Mouse (Mus musculus): ENCODE results near the gene Neurog3. TPM values are rescaled to one million over a fixed set of nuclear protein-coding genes. Genes with fewer than 3 reads are reported as not detected.
A peak's percentile ranks its signal among the peaks of the same experiment; 100 is the strongest.

Neurog3 gene
- polyA plus RNA-seq, 1 experiment = 2.3 TPM

DNA sequence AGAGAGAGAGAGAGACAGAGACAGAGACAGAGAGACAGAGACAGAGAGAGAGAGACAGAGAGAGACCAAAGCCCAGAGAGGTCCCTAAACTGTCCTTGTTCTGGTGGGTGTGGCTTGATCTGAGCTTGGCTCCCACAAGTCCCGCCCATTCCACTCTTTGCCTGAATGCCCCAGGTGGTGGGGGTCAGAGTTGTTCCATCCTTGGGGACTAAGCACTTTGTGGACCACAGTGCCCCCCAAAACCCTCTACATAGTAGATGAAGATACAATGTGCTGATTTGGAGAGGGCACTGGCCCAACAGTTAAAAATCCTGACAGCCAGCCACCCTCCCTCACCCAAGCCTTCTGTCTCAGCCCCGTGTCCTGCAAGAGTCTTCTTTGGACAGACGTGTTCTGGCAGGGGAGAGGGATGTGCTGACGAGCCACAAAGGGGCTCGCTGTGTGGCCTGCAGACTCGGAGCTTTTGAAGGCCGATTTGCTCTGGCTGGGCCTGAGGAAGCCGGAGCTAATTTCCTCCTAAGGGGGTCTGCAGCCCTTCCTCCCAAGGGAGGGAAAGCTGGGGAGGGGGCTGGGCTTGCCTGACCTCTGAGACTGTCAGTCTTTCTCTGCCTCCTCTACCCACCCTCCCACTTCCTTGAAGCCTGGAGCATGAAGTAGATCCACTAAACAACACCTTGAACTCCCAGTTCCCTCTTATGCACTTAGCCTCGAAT is 40.1 kb downstream of the Neurog3 start:
- TF ChIP-seq POLR2A (IDR thresholded peaks at IDR 0.05; ENCODE audit: low read depth, low read length) (no peak), CTCF (IDR thresholded peaks at IDR 0.05; ENCODE audit: extremely low read depth, insufficient read length, insufficient replicate concordance, low read depth, low read length) (no peak)
- Histone ChIP-seq H3K36me3 (ENCODE audit: control insufficient read depth, insufficient read depth, low read length) (no peaks in the 10 kb centered on the region), H3K4me3 (ENCODE audit: low read depth, low read length) (no peak overlapping the region), H3K4me1 (ENCODE audit: control insufficient read depth, insufficient read depth, insufficient read length, low read length) (no peaks in the 10 kb centered on the region), H3K27ac (ENCODE audit: insufficient read depth, low read depth, low read length) (no peak overlapping the region), H3K27me3 (ENCODE audit: control insufficient read depth, insufficient read depth, low read length) (no peaks in the 10 kb centered on the region)
- WGBS = 23% methylated on average over 9 of the region's 9 CpGs

DNA sequence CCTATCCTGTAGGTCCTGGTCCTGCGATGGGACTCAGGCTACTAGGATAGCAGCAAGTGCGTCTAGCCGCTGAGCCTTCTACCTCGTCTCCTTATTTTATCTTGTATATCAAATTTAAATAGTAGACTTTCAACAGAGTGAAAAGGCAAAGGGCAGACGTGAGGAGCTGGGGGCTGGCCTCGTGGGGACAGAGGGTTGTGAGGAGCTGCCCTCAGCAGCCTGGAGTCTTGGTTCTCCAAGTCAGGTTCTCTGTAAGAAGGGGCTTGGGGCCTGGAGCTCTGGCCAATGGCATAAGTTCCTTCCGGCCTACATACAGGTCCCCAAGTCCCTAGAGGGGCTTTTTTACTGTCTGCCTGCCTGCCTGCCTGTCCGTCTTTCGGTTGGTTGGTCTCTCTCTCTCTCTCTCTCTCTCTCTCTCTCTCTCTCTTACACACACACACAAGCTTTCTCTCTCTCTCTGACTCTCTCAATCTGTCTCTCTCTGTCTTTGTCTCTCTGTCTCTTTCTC is 41.1 kb downstream of the Neurog3 start:
- Histone ChIP-seq H3K4me1 (ENCODE audit: control insufficient read depth, insufficient read depth, insufficient read length, low read length) (no peaks in the 10 kb centered on the region), H3K4me3 (ENCODE audit: low read depth, low read length) (no peak overlapping the region), H3K27ac (ENCODE audit: insufficient read depth, low read depth, low read length) (no peak overlapping the region), H3K27me3 (ENCODE audit: control insufficient read depth, insufficient read depth, low read length) (no peaks in the 10 kb centered on the region), H3K36me3 (ENCODE audit: control insufficient read depth, insufficient read depth, low read length) (no peaks in the 10 kb centered on the region)
- WGBS = 27% methylated on average over 9 of the region's 9 CpGs
- TF ChIP-seq CTCF (IDR thresholded peaks at IDR 0.05; ENCODE audit: extremely low read depth, insufficient read length, insufficient replicate concordance, low read depth, low read length) (no peak), POLR2A (IDR thresholded peaks at IDR 0.05; ENCODE audit: low read depth, low read length) (no peak)

DNA sequence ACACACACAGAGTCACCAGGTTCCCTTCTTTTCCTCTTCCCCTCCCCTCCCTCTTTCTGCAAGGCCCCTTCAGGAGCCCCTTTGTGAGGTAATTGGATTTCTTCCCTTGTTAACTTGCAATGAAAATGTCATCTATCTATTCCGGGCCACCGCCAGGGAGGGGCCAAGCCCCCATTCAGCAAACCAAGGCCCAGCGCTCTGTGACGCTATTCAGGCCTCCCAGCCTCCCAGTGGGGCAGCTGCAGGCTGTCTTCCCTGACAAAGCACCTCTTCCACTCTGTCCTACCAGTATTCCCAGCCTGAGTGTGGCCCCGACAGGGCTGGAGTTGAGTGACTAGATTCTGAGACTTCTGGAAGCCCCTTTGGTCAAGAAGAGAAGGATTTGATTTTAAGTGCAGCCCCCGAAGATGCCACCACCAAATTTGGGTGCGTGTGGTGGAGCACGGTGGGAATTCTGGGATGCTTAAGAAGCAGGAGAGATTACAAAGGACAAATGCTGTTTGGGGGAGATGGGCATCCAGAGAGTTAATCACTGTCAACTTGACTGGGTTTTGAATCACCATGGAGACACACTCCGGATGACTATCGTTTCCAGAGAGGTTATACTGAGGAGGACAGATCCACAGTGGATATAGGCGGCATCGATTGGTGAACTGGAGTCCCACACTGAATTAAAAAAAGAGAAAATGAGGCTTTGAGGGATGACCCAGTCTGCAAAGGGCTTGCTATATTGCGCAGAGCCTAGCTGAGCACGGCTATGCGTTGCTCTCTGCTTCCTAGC is 41.8 kb downstream of the Neurog3 start:
- no peak overlapping the region for H3K4me3 ChIP-seq (ENCODE audit: low read depth, low read length)
- H3K27me3 ChIP-seq (ENCODE audit: control insufficient read depth, insufficient read depth, low read length) = no peaks in the 10 kb centered on the region
- TF ChIP-seq POLR2A (IDR thresholded peaks at IDR 0.05; ENCODE audit: low read depth, low read length) = no peak
- TF ChIP-seq CTCF (IDR thresholded peaks at IDR 0.05; ENCODE audit: extremely low read depth, insufficient read length, insufficient replicate concordance, low read depth, low read length) = no peak
- H3K4me1 ChIP-seq (ENCODE audit: control insufficient read depth, insufficient read depth, insufficient read length, low read length) = no peaks in the 10 kb centered on the region
- 61% methylated on average over 15 of the region's 15 CpGs for WGBS
- H3K36me3 ChIP-seq (ENCODE audit: control insufficient read depth, insufficient read depth, low read length) = no peaks in the 10 kb centered on the region
- H3K27ac ChIP-seq (ENCODE audit: insufficient read depth, low read depth, low read length) = no peak overlapping the region

DNA sequence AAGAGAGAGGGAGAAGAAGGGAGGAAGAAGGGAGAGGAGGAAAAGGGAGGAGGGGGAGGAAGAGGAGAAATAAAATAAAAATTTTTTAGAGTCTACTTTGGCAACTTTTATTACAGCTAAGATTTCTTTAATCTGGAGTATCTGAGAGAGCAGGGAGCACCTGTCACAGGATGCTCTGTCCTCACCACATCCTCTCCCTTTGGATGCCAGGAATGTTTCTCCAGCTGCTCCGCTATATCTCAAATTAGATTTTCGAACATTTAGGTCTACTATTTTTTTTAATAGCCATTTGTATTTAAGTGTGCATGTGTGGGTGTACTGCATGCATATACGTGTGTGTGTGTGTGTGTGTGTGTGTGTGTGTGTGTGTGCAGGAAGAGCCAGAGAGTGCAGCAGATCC is 47.1 kb downstream of the Neurog3 start:
- no peak overlapping the region for H3K27ac ChIP-seq (ENCODE audit: insufficient read depth, low read depth, low read length)
- TF ChIP-seq POLR2A (IDR thresholded peaks at IDR 0.05; ENCODE audit: low read depth, low read length) (no peak), CTCF (IDR thresholded peaks at IDR 0.05; ENCODE audit: extremely low read depth, insufficient read length, insufficient replicate concordance, low read depth, low read length) (no peak)
- H3K4me1 ChIP-seq (ENCODE audit: control insufficient read depth, insufficient read depth, insufficient read length, low read length) = no peaks in the 10 kb centered on the region
- no peak overlapping the region for H3K4me3 ChIP-seq (ENCODE audit: low read depth, low read length)
- no peaks in the 10 kb centered on the region for H3K27me3 ChIP-seq (ENCODE audit: control insufficient read depth, insufficient read depth, low read length)
- no peaks in the 10 kb centered on the region for H3K36me3 ChIP-seq (ENCODE audit: control insufficient read depth, insufficient read depth, low read length)
- WGBS = 76% methylated on average over 3 of the region's 3 CpGs

DNA sequence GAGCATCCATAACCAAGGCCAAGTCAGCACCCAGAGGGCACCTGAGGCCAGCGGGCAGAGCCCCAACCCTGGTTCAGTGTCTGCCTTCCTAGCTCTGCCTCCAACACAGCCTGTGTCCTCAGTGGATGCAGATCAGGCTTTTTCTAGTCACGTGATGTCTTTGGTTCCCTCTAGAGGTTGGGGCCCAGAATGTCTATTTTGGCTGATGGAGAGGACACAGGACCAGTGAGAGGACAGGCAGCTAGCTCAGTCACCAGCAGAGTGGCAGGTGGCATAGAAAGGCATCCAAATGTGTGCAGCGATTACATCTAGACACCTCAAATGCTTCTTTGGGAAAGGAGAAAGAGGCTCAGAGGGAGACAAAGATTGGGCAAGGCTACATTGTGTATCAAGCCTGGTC is 48.8 kb downstream of the Neurog3 start:
- no peaks in the 10 kb centered on the region for H3K27me3 ChIP-seq (ENCODE audit: control insufficient read depth, insufficient read depth, low read length)
- no peak overlapping the region for H3K4me3 ChIP-seq (ENCODE audit: low read depth, low read length)
- H3K4me1 ChIP-seq (ENCODE audit: control insufficient read depth, insufficient read depth, insufficient read length, low read length) = no peaks in the 10 kb centered on the region
- no peak overlapping the region for H3K27ac ChIP-seq (ENCODE audit: insufficient read depth, low read depth, low read length)
- H3K36me3 ChIP-seq (ENCODE audit: control insufficient read depth, insufficient read depth, low read length) = 0 out of 2 replicates have a peak, but pooled peaks cover 3% of the 10 kb centered on the region
- 53% methylated on average over 3 of the region's 3 CpGs for WGBS
- TF ChIP-seq CTCF (IDR thresholded peaks at IDR 0.05; ENCODE audit: extremely low read depth, insufficient read length, insufficient replicate concordance, low read depth, low read length) = no peak
- no peak for TF ChIP-seq POLR2A (IDR thresholded peaks at IDR 0.05; ENCODE audit: low read depth, low read length)

DNA sequence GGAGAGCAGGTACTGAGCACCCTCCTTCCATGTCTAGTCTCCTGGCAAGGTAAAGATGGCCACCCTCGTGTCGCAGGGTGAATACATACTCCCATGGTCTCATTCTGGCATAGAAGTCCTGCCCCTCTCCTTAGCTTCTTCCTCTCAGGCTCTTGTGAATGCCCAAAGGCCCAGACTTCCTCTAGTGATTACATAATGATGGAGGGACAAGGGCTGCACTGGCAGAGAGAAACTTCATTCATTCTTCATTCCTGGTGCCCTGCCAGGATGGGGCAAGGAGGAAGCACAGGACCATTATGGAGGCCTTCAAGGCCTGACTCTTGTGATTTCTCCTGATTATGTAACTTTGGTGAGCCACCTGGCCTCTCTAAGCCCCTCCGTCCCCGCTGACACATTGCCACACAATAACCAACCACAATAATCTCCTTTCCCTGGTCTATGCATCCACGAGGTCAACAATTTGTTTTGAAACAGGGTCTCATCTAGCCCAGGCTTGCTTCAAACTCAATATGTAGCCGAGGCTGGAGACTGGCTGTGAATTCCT is 49.7 kb downstream of the Neurog3 start:
- no peak for TF ChIP-seq CTCF (IDR thresholded peaks at IDR 0.05; ENCODE audit: extremely low read depth, insufficient read length, insufficient replicate concordance, low read depth, low read length)
- no peak for TF ChIP-seq POLR2A (IDR thresholded peaks at IDR 0.05; ENCODE audit: low read depth, low read length)
- H3K27me3 ChIP-seq (ENCODE audit: control insufficient read depth, insufficient read depth, low read length) = no peaks in the 10 kb centered on the region
- H3K36me3 ChIP-seq (ENCODE audit: control insufficient read depth, insufficient read depth, low read length) = peaks cover 9% of the 10 kb centered on the region; the same call in 1 of the 2 replicates
- H3K27ac ChIP-seq (ENCODE audit: insufficient read depth, low read depth, low read length) = no peak overlapping the region
- WGBS = 64% methylated on average over 6 of the region's 6 CpGs
- no peaks in the 10 kb centered on the region for H3K4me1 ChIP-seq (ENCODE audit: control insufficient read depth, insufficient read depth, insufficient read length, low read length)
- H3K4me3 ChIP-seq (ENCODE audit: low read depth, low read length) = no peak overlapping the region

DNA sequence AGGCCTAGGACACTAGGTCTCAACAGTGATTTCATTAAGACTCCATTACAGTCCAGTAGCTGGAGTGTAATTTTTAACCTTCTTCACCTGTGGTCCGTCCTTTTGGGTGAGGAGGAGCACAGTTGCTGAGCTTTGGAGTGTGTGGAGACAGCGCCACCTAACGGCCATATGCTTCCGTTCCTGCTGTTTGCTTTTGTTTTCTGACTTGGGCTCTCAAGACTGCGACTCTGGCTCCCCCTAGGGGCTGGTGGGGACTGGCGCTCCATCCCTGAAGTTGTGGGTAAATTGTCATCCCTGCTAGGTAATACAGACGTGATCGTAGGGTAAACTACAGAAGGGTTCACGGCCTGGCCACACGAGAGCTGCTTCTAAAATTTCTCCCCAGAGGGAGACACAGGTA is 50.2 kb downstream of the Neurog3 start:
- peaks cover 14% of the 10 kb centered on the region; the same call in 1 of the 2 replicates for H3K36me3 ChIP-seq (ENCODE audit: control insufficient read depth, insufficient read depth, low read length)
- H3K27me3 ChIP-seq (ENCODE audit: control insufficient read depth, insufficient read depth, low read length) = no peaks in the 10 kb centered on the region
- 1% methylated on average over 10 of the region's 10 CpGs for WGBS
- no peaks in the 10 kb centered on the region for H3K4me1 ChIP-seq (ENCODE audit: control insufficient read depth, insufficient read depth, insufficient read length, low read length)
- no peak overlapping the region for H3K4me3 ChIP-seq (ENCODE audit: low read depth, low read length)
- H3K27ac ChIP-seq (ENCODE audit: insufficient read depth, low read depth, low read length) = no peak overlapping the region
- no peak for TF ChIP-seq POLR2A (IDR thresholded peaks at IDR 0.05; ENCODE audit: low read depth, low read length)
- peak; percentile 100 for TF ChIP-seq CTCF (IDR thresholded peaks at IDR 0.05; ENCODE audit: extremely low read depth, insufficient read length, insufficient replicate concordance, low read depth, low read length)

Other genes with a start within 250 kb of the Neurog3 start
- gene Col13a1, start 154.0 kb upstream of the Neurog3 start, polyA plus RNA-seq (2012; rRNA removed) = 1.0 and 2.1 TPM in 2 replicates
- gene Fam241b, start 10.8 kb downstream of the Neurog3 start, polyA plus RNA-seq (2012; rRNA removed) = 6.2 and 11.1 TPM in 2 replicates
- 179 and 504 TPM in 2 replicates for gene Tspan15, start 98.2 kb downstream of the Neurog3 start, polyA plus RNA-seq (2012; rRNA removed)
- gene Tacr2, start 119.3 kb downstream of the Neurog3 start, polyA plus RNA-seq (2012; rRNA removed) = 3.8 and 7.7 TPM in 2 replicates
- 9.4 and 10.0 TPM in 2 replicates for gene Hk1, start 246.8 kb downstream of the Neurog3 start, polyA plus RNA-seq (2012; rRNA removed)

Data from small intestine, adult 2 months (tissue).